Mouse (Mus musculus): ENCODE results near the gene Tex48. TPM values are rescaled to one million over a fixed set of nuclear protein-coding genes. Genes with fewer than 3 reads are reported as not detected.

Tex48 gene
- polyA plus RNA-seq, 2 experiments: not detected

DNA sequence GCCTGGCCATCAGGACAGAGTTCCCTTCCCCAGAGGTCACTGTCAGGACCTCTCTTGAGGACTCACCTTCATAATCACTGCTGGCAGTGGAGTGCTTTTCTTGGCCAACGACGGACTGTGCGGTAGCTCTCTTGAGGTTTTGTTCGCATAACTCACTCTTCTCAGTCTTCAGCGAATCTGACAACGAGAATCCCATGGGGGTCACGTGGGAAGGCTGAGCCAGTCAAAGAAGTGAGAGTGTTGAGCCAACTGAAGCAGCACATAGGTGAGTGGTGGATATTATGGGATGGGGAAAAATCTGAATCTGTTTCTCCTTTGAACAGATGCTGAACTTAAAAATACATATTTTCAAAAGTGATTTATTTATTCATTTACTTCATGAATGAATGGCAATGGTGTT lies 13.8 kb downstream of the Tex48 start:
- no peak for TF ChIP-seq POLR2A (IDR thresholded peaks at IDR 0.05; ENCODE audit: borderline replicate concordance, extremely low read depth, insufficient read depth, insufficient read length)
- Histone ChIP-seq H3K36me3 (ENCODE audit: control insufficient read depth, insufficient read depth, low read length) (no peaks in the 10 kb centered on the region), H3K4me1 (ENCODE audit: control insufficient read depth, insufficient read depth, low read length) (no peaks in the 10 kb centered on the region), H3K9ac (ENCODE audit: low read depth, low read length, severe bottlenecking) (no peak overlapping the region), H3K27ac (replicated peaks; ENCODE audit: low read depth, low read length) (no peak overlapping the region), H3K4me3 (replicated peaks; ENCODE audit: low read length) (no peak overlapping the region), H3K9me3 (ENCODE audit: control insufficient read depth, low read length) (no peaks in the 10 kb centered on the region), H3K4me2 (replicated peaks; ENCODE audit: low read depth, low read length, severe bottlenecking) (no peak overlapping the region), H3K27me3 (ENCODE audit: control insufficient read depth, insufficient read depth, low read length) (no peaks in the 10 kb centered on the region)
- no peak for ATAC-seq (ENCODE audit: low FRiP score, low read depth)
- DNase-seq (ENCODE audit: low spot score): no peak
- WGBS: 79% methylated on average over 7 of the region's 7 CpGs

DNA sequence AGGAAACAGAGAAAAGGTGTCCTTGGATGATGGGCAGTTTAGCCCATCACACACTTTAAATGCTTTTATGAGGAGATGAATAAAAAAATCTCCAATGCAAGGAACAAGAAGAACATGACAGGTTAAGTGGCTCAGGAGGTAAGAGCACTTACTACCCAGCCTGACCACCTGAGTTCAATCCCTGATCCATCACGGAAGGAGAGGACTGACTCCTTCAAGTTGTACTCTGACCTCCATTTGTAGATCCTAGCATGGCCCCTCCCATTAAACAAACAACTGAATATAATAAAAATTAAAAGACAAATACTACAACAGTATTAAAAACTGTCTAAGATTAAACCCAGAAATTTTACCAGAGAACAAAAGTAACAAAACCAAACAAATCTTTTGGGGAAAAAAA lies 16.3 kb downstream of the Tex48 start:
- Histone ChIP-seq H3K27me3 (ENCODE audit: control insufficient read depth, insufficient read depth, low read length) (no peaks in the 10 kb centered on the region), H3K36me3 (ENCODE audit: control insufficient read depth, insufficient read depth, low read length) (no peaks in the 10 kb centered on the region), H3K9me3 (ENCODE audit: control insufficient read depth, low read length) (no peaks in the 10 kb centered on the region), H3K4me2 (replicated peaks; ENCODE audit: low read depth, low read length, severe bottlenecking) (no peak overlapping the region), H3K4me3 (replicated peaks; ENCODE audit: low read length) (no peak overlapping the region), H3K9ac (ENCODE audit: low read depth, low read length, severe bottlenecking) (no peak overlapping the region), H3K27ac (replicated peaks; ENCODE audit: low read depth, low read length) (no peak overlapping the region), H3K4me1 (ENCODE audit: control insufficient read depth, insufficient read depth, low read length) (no peaks in the 10 kb centered on the region)
- 68% methylated on average over 1 of the region's 1 CpGs for whole genome bisulfite sequencing
- DNase-seq (ENCODE audit: low spot score) (no peak), ATAC-seq (ENCODE audit: low FRiP score, low read depth) (no peak)
- TF ChIP-seq POLR2A (IDR thresholded peaks at IDR 0.05; ENCODE audit: borderline replicate concordance, extremely low read depth, insufficient read depth, insufficient read length): no peak

DNA sequence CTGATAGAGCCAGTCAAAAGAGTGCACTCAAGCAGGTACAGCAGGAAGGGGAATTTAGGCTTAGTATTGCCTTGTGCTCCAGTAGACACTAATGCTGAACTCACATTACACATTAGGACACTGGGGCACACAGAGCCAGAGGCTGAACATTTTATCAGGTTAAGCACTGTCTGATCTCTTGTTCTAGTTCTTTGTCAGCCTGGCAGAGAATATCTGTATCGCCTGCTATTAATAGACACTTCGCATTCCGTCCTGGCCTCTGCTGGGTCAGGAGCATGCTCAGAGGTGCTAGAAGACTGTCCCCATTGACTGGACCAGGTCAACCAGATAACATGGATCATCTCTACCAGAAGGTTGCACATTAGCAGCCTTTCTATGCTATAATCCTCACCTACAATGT lies 16.7 kb downstream of the Tex48 start:
- Histone ChIP-seq H3K36me3 (ENCODE audit: control insufficient read depth, insufficient read depth, low read length) (no peaks in the 10 kb centered on the region), H3K9me3 (ENCODE audit: control insufficient read depth, low read length) (no peaks in the 10 kb centered on the region), H3K9ac (ENCODE audit: low read depth, low read length, severe bottlenecking) (no peak overlapping the region), H3K27ac (replicated peaks; ENCODE audit: low read depth, low read length) (no peak overlapping the region), H3K4me3 (replicated peaks; ENCODE audit: low read length) (no peak overlapping the region), H3K4me1 (ENCODE audit: control insufficient read depth, insufficient read depth, low read length) (no peaks in the 10 kb centered on the region), H3K27me3 (ENCODE audit: control insufficient read depth, insufficient read depth, low read length) (no peaks in the 10 kb centered on the region), H3K4me2 (replicated peaks; ENCODE audit: low read depth, low read length, severe bottlenecking) (no peak overlapping the region)
- no peak for TF ChIP-seq POLR2A (IDR thresholded peaks at IDR 0.05; ENCODE audit: borderline replicate concordance, extremely low read depth, insufficient read depth, insufficient read length)
- DNase-seq (ENCODE audit: low spot score) (no peak), ATAC-seq (ENCODE audit: low FRiP score, low read depth) (no peak)
- 95% methylated on average over 3 of the region's 3 CpGs for WGBS

DNA sequence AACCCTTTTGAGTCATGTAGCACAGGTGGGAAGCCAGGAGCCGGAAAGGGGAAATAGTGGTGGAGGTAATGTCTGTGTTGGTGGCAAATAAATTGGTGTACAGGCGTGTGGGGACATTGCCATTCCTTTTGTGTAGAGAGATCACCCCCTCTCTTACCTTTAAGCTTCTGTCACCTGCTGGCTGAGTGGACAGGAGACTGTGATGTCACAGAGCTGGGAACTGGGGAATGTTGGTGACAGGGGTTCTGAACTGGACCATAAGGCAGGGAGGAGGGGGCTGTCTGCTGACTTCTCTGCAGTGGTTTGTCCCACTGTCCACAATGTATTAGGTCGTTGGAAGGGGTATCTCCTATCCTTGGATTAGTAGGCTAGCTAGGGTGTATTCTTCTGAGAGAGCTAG lies 17.3 kb downstream of the Tex48 start, which contains the start of gene Gm11213:
Gene Gm11213, minus strand, starts transcription at position 317 of the 400 bp plus-strand sequence.
- no peak within 1 kb of the TSS for H3K9ac ChIP-seq (ENCODE audit: low read depth, low read length, severe bottlenecking)
- no peaks in the 10 kb centered on the region for H3K4me1 ChIP-seq (ENCODE audit: control insufficient read depth, insufficient read depth, low read length)
- no peaks in the 10 kb centered on the region for H3K9me3 ChIP-seq (ENCODE audit: control insufficient read depth, low read length)
- TF ChIP-seq POLR2A (IDR thresholded peaks at IDR 0.05; ENCODE audit: borderline replicate concordance, extremely low read depth, insufficient read depth, insufficient read length): no peak
- H3K27me3 ChIP-seq (ENCODE audit: control insufficient read depth, insufficient read depth, low read length): no peaks in the 10 kb centered on the region
- no peak for ATAC-seq (ENCODE audit: low FRiP score, low read depth)
- H3K4me3 ChIP-seq (replicated peaks; ENCODE audit: low read length): no peak within 1 kb of the TSS
- DNase-seq (ENCODE audit: low spot score): no peak
- no peak within 1 kb of the TSS for H3K27ac ChIP-seq (replicated peaks; ENCODE audit: low read depth, low read length)
- 74% methylated on average over 3 of the region's 3 CpGs for WGBS
- no peak within 1 kb of the TSS for H3K4me2 ChIP-seq (replicated peaks; ENCODE audit: low read depth, low read length, severe bottlenecking)
- H3K36me3 ChIP-seq (ENCODE audit: control insufficient read depth, insufficient read depth, low read length): no peaks in the 10 kb centered on the region

DNA sequence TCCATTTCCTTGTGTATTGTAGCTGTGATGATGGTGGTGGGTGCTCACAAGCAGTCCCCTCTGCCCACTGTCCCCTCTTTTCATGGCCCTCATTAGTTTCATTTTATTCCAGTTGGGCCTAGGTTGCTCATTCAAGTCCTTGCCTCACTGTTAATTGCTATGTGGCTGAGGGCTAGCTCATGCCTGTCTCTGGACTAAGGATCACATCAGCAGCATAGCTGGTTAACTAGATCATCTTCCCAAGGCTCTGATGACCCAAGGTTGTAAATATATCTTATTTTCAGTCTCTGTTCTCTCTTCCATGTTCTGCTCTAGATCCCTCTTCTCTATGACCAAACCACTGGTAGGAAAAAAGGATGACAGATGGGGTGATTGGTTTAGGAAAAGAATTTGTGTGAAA lies 21.0 kb downstream of the Tex48 start:
- no peak overlapping the region for H3K4me3 ChIP-seq (replicated peaks; ENCODE audit: low read length)
- H3K27me3 ChIP-seq (ENCODE audit: control insufficient read depth, insufficient read depth, low read length): no peaks in the 10 kb centered on the region
- no peaks in the 10 kb centered on the region for H3K4me1 ChIP-seq (ENCODE audit: control insufficient read depth, insufficient read depth, low read length)
- no peak overlapping the region for H3K27ac ChIP-seq (replicated peaks; ENCODE audit: low read depth, low read length)
- no peak overlapping the region for H3K4me2 ChIP-seq (replicated peaks; ENCODE audit: low read depth, low read length, severe bottlenecking)
- H3K9me3 ChIP-seq (ENCODE audit: control insufficient read depth, low read length): no peaks in the 10 kb centered on the region
- no peak overlapping the region for H3K9ac ChIP-seq (ENCODE audit: low read depth, low read length, severe bottlenecking)
- TF ChIP-seq POLR2A (IDR thresholded peaks at IDR 0.05; ENCODE audit: borderline replicate concordance, extremely low read depth, insufficient read depth, insufficient read length): no peak
- H3K36me3 ChIP-seq (ENCODE audit: control insufficient read depth, insufficient read depth, low read length): no peaks in the 10 kb centered on the region
- ATAC-seq (ENCODE audit: low FRiP score, low read depth) (no peak), DNase-seq (ENCODE audit: low spot score) (no peak)

DNA sequence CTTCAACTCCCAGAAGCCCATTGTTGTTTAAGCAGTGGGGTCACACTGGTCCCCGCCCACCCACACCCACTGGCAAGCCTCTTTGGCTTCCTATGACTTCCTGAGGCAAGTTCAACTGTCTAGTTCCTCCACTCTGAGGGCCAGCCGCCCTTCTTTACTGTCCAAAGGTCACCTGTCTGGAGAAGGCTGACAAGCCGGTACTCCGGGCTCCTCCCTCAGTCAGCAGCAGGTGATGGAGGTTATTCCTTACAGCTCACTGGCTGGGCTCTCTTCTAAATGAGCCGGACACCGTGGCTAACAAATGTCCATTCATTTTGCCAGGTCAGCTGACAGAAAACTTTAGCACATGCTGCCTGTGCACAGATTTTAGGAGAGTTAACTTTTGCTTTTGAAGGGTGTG lies 21.4 kb downstream of the Tex48 start:
- ATAC-seq (ENCODE audit: low FRiP score, low read depth) (no peak), DNase-seq (ENCODE audit: low spot score) (no peak)
- Histone ChIP-seq H3K9ac (ENCODE audit: low read depth, low read length, severe bottlenecking) (no peak overlapping the region), H3K27me3 (ENCODE audit: control insufficient read depth, insufficient read depth, low read length) (no peaks in the 10 kb centered on the region), H3K4me1 (ENCODE audit: control insufficient read depth, insufficient read depth, low read length) (no peaks in the 10 kb centered on the region), H3K27ac (replicated peaks; ENCODE audit: low read depth, low read length) (no peak overlapping the region), H3K4me2 (replicated peaks; ENCODE audit: low read depth, low read length, severe bottlenecking) (no peak overlapping the region), H3K9me3 (ENCODE audit: control insufficient read depth, low read length) (no peaks in the 10 kb centered on the region), H3K36me3 (ENCODE audit: control insufficient read depth, insufficient read depth, low read length) (no peaks in the 10 kb centered on the region), H3K4me3 (replicated peaks; ENCODE audit: low read length) (no peak overlapping the region)
- WGBS: 88% methylated on average over 6 of the region's 6 CpGs
- no peak for TF ChIP-seq POLR2A (IDR thresholded peaks at IDR 0.05; ENCODE audit: borderline replicate concordance, extremely low read depth, insufficient read depth, insufficient read length)

All from limb, embryonic 14.5 days (tissue).